Mouse (Mus musculus): Measurements from ENCODE around the gene Pmvk. TPM values are rescaled to one million over a fixed set of nuclear protein-coding genes. Genes with fewer than 3 reads are reported as not detected.

The Pmvk gene
- polyA plus RNA-seq, 1 experiment from 2014 or later = 59.3 TPM

GRCm38 (mm10) chr3:89511400-89511799 lies 57.1 kb downstream of the Pmvk start:
- ATAC-seq (ENCODE audit: low FRiP score, low TSS enrichment) = 0 out of 2 replicates have a peak, but pooled peaks have one; percentile 28
- Histone ChIP-seq H3K36me3 (ENCODE audit: insufficient read depth, low read length) (no peaks in the 10 kb centered on the region), H3K4me2 (replicated peaks; ENCODE audit: low read depth, low read length) (peak overlapping the region; percentile 29), H3K9ac (replicated peaks; ENCODE audit: low read length) (0 out of 2 replicates have a peak overlapping the region, but pooled peaks have one; percentile 5), H3K27me3 (ENCODE audit: insufficient read depth, low read length) (peaks cover 3% of the 10 kb centered on the region; the same call in 1 of the 2 replicates), H3K4me1 (ENCODE audit: insufficient read depth, low read length) (peaks cover 5% of the 10 kb centered on the region; the same call in 1 of the 2 replicates), H3K27ac (ENCODE audit: low read length) (no peak overlapping the region), H3K9me3 (ENCODE audit: low read length) (peaks cover 2% of the 10 kb centered on the region; the same call in 1 of the 2 replicates), H3K4me3 (ENCODE audit: low read length) (no peak overlapping the region)
- WGBS = 19% methylated on average over 15 of the region's 15 CpGs

GRCm38 (mm10) chr3:89512225-89512624 lies 57.9 kb downstream of the Pmvk start:
- ATAC-seq (ENCODE audit: low FRiP score, low TSS enrichment) = no peak
- Histone ChIP-seq H3K36me3 (ENCODE audit: insufficient read depth, low read length) (no peaks in the 10 kb centered on the region), H3K4me1 (ENCODE audit: insufficient read depth, low read length) (peaks cover 5% of the 10 kb centered on the region; the same call in 1 of the 2 replicates), H3K27me3 (ENCODE audit: insufficient read depth, low read length) (peaks cover 3% of the 10 kb centered on the region; the same call in 1 of the 2 replicates), H3K9ac (replicated peaks; ENCODE audit: low read length) (no peak overlapping the region), H3K4me3 (ENCODE audit: low read length) (no peak overlapping the region), H3K27ac (ENCODE audit: low read length) (no peak overlapping the region), H3K9me3 (ENCODE audit: low read length) (peaks cover 7% of the 10 kb centered on the region; the same call in 1 of the 2 replicates), H3K4me2 (replicated peaks; ENCODE audit: low read depth, low read length) (no peak overlapping the region)
- WGBS = 87% methylated on average over 2 of the region's 2 CpGs

- ATAC-seq (ENCODE audit: low FRiP score, low TSS enrichment) = no peak
- Histone ChIP-seq H3K9me3 (ENCODE audit: low read length) (peaks cover 7% of the 10 kb centered on the region; the same call in 1 of the 2 replicates), H3K9ac (replicated peaks; ENCODE audit: low read length) (no peak overlapping the region), H3K36me3 (ENCODE audit: insufficient read depth, low read length) (no peaks in the 10 kb centered on the region), H3K27ac (ENCODE audit: low read length) (no peak overlapping the region), H3K4me2 (replicated peaks; ENCODE audit: low read depth, low read length) (no peak overlapping the region), H3K27me3 (ENCODE audit: insufficient read depth, low read length) (peaks cover 2% of the 10 kb centered on the region; the same call in 1 of the 2 replicates), H3K4me1 (ENCODE audit: insufficient read depth, low read length) (peaks cover 10% of the 10 kb centered on the region), H3K4me3 (ENCODE audit: low read length) (no peak overlapping the region)
- 55% methylated on average over 11 of the region's 11 CpGs for WGBS
These were observed 61.1 kb downstream of the Pmvk start for GRCm38 (mm10) chr3:89515444-89515843.

- WGBS = 90% methylated on average over 5 of the region's 5 CpGs
- ATAC-seq (ENCODE audit: low FRiP score, low TSS enrichment) = no peak
- H3K4me3 ChIP-seq (ENCODE audit: low read length) = no peak overlapping the region
- H3K4me2 ChIP-seq (replicated peaks; ENCODE audit: low read depth, low read length) = no peak overlapping the region
- peaks cover 16% of the 10 kb centered on the region for H3K4me1 ChIP-seq (ENCODE audit: insufficient read depth, low read length)
- no peak overlapping the region for H3K27ac ChIP-seq (ENCODE audit: low read length)
- H3K36me3 ChIP-seq (ENCODE audit: insufficient read depth, low read length) = no peaks in the 10 kb centered on the region
- H3K9me3 ChIP-seq (ENCODE audit: low read length) = peaks cover 7% of the 10 kb centered on the region; the same call in 1 of the 2 replicates
- H3K27me3 ChIP-seq (ENCODE audit: insufficient read depth, low read length) = peaks cover 3% of the 10 kb centered on the region
- H3K9ac ChIP-seq (replicated peaks; ENCODE audit: low read length) = no peak overlapping the region
These were observed 62.0 kb downstream of the Pmvk start for GRCm38 (mm10) chr3:89516321-89516720.

Other genes with a start within 250 kb of the Pmvk start
- 18.2 and 18.4 TPM in 2 replicates for gene Thbs3, start 239.4 kb upstream of the Pmvk start, polyA plus RNA-seq (2015; fragmentation: Nextera tagmentation; extraction: Ambion mirVana)
- gene Mtx1, start 227.5 kb upstream of the Pmvk start, polyA plus RNA-seq (2015; fragmentation: Nextera tagmentation; extraction: Ambion mirVana) = 227 and 235 TPM in 2 replicates
- 20.0 and 23.6 TPM in 2 replicates for gene Muc1, start 225.5 kb upstream of the Pmvk start, polyA plus RNA-seq (2015; fragmentation: Nextera tagmentation; extraction: Ambion mirVana)
- gene Krtcap2, start 208.6 kb upstream of the Pmvk start, polyA plus RNA-seq (2015; fragmentation: Nextera tagmentation; extraction: Ambion mirVana) = 272 and 300 TPM in 2 replicates
- gene Trim46, start 208.2 kb upstream of the Pmvk start, polyA plus RNA-seq (2015; fragmentation: Nextera tagmentation; extraction: Ambion mirVana) = 4.7 and 6.0 TPM in 2 replicates
- gene Dpm3, start 195.2 kb upstream of the Pmvk start, polyA plus RNA-seq (2015; fragmentation: Nextera tagmentation; extraction: Ambion mirVana) = 127 and 146 TPM in 2 replicates
- 58.8 and 64.3 TPM in 2 replicates for gene Slc50a1, start 184.0 kb upstream of the Pmvk start, polyA plus RNA-seq (2015; fragmentation: Nextera tagmentation; extraction: Ambion mirVana)
- gene Efna1, start 173.4 kb upstream of the Pmvk start, polyA plus RNA-seq (2015; fragmentation: Nextera tagmentation; extraction: Ambion mirVana) = 81.9 and 86.7 TPM in 2 replicates
- gene Efna3, start 131.6 kb upstream of the Pmvk start, polyA plus RNA-seq (2015; fragmentation: Nextera tagmentation; extraction: Ambion mirVana) = 11.5 and 11.8 TPM in 2 replicates
- gene Efna4, start 116.5 kb upstream of the Pmvk start, polyA plus RNA-seq (2015; fragmentation: Nextera tagmentation; extraction: Ambion mirVana) = 29.2 and 31.3 TPM in 2 replicates
- 107 and 108 TPM in 2 replicates for gene Adam15, start 104.5 kb upstream of the Pmvk start, polyA plus RNA-seq (2015; fragmentation: Nextera tagmentation; extraction: Ambion mirVana)
- gene Dcst2, start 92.6 kb upstream of the Pmvk start, polyA plus RNA-seq (2015; fragmentation: Nextera tagmentation; extraction: Ambion mirVana) = 0.32 and 0.35 TPM in 2 replicates
- gene Dcst1, start 89.3 kb upstream of the Pmvk start, polyA plus RNA-seq (2015; fragmentation: Nextera tagmentation; extraction: Ambion mirVana) = 2.9 and 3.3 TPM in 2 replicates
- 3.3 and 3.5 TPM in 2 replicates for gene Zbtb7b, start 59.8 kb upstream of the Pmvk start, polyA plus RNA-seq (2015; fragmentation: Nextera tagmentation; extraction: Ambion mirVana)
- 0.18 and 1.3 TPM in 2 replicates for gene Lenep, start 51.7 kb upstream of the Pmvk start, polyA plus RNA-seq (2015; fragmentation: Nextera tagmentation; extraction: Ambion mirVana)
- 35.0 and 39.3 TPM in 2 replicates for gene Flad1, start 42.7 kb upstream of the Pmvk start, polyA plus RNA-seq (2015; fragmentation: Nextera tagmentation; extraction: Ambion mirVana)
- 483 and 495 TPM in 2 replicates for gene Cks1b, start 36.2 kb upstream of the Pmvk start, polyA plus RNA-seq (2015; fragmentation: Nextera tagmentation; extraction: Ambion mirVana)
- 115 and 118 TPM in 2 replicates for gene Shc1, start 36.1 kb upstream of the Pmvk start, polyA plus RNA-seq (2015; fragmentation: Nextera tagmentation; extraction: Ambion mirVana)
- gene Pygo2, start 24.3 kb upstream of the Pmvk start, polyA plus RNA-seq (2015; fragmentation: Nextera tagmentation; extraction: Ambion mirVana) = 38.9 and 41.2 TPM in 2 replicates
- gene Pbxip1, start 17.8 kb upstream of the Pmvk start, polyA plus RNA-seq (2015; fragmentation: Nextera tagmentation; extraction: Ambion mirVana) = 47.5 and 51.7 TPM in 2 replicates
- gene Kcnn3, start 65.6 kb downstream of the Pmvk start, polyA plus RNA-seq (2015; fragmentation: Nextera tagmentation; extraction: Ambion mirVana) = 2.5 and 2.6 TPM in 2 replicates